Comparison of ENCODE assay signal across 27 mouse cellular contexts in genomic region chr3:121315498-121315897, GRCm38 (mm10). TPM values are rescaled to one million over a fixed set of nuclear protein-coding genes. Genes with fewer than 3 reads are reported as not detected.
DNase-seq lines count a peak whose midpoint lies in the region; ATAC-seq lines count a peak whose summit lies in the region.
"Had no signal": no experiment of that assay in that cellular context is flagged by ENCODE, and none has a peak within 500 bp of the region (broad histone marks: within the 10 kb centered on the region; RNA-seq: fewer than 3 reads in every experiment).

No protein-coding gene starts in this region.

- DNase-seq in embryonic facial prominence, embryonic 14.5 days (ENCODE audit: low spot score): peak; percentile 45
- no peak for DNase-seq in embryonic facial prominence, embryonic 10.5 days (ENCODE audit: low spot score)
- peak; percentile 17 for DNase-seq in heart, embryonic 10.5 days (ENCODE audit: low spot score)
- peak; percentile 57 for DNase-seq in brain, adult 2 months (ENCODE audit: low read depth, low spot score)
- no peak for DNase-seq in embryo, embryonic 10.5 days (ENCODE audit: low spot score)
- no peak for DNase-seq in left cerebral cortex, adult 11 months (ENCODE audit: low spot score)
- DNase-seq: adrenal gland, adult 8-10 months; adrenal gland, postnatal 25 days; cerebellum, adult 18-20 months; cerebellum, adult 9-10 months; cerebellum, postnatal 14 days; gastrocnemius, adult 2 months; gastrocnemius, postnatal 14 days; heart, adult 2 months; heart, postnatal 14 days; heart, postnatal 4 days had no signal

- H3K27ac ChIP-seq in embryonic facial prominence, embryonic 14.5 days (replicated peaks; ENCODE audit: low read depth, low read length): no peak overlapping the region
- no peak overlapping the region for H3K27ac ChIP-seq in embryonic facial prominence, embryonic 10.5 days (replicated peaks)
- no peak overlapping the region for H3K27ac ChIP-seq in heart, embryonic 10.5 days
- H3K27ac ChIP-seq in heart, embryonic 11.5 days (ENCODE audit: low read depth, low read length): no peak overlapping the region
- H3K27ac ChIP-seq: embryonic facial prominence, embryonic 13.5 days; forebrain, embryonic 12.5 days; forebrain, embryonic 15.5 days; gastrocnemius, adult 2 months; heart, adult 2 months; heart, embryonic 13.5 days; hindbrain, embryonic 14.5 days; hindbrain, postnatal 0 days had no signal

- WGBS in embryonic facial prominence, embryonic 14.5 days: 83% methylated on average over 7 of the region's 7 CpGs
- 95% methylated on average over 7 of the region's 7 CpGs for WGBS in embryonic facial prominence, embryonic 10.5 days
- WGBS in heart, embryonic 10.5 days: 96% methylated on average over 7 of the region's 7 CpGs
- 96% methylated on average over 7 of the region's 7 CpGs for WGBS in heart, embryonic 11.5 days (ENCODE audit: insufficient replicate concordance)

- H3K4me2 ChIP-seq in embryonic facial prominence, embryonic 14.5 days (ENCODE audit: low read depth, low read length): no peak overlapping the region
- H3K4me2 ChIP-seq in heart, embryonic 11.5 days: no peak overlapping the region
- H3K4me2 ChIP-seq: embryonic facial prominence, embryonic 13.5 days; forebrain, embryonic 12.5 days; forebrain, embryonic 15.5 days; heart, embryonic 13.5 days; hindbrain, embryonic 14.5 days had no signal

- no peak for ATAC-seq in embryonic facial prominence, embryonic 14.5 days (ENCODE audit: low read depth)
- ATAC-seq in heart, embryonic 11.5 days (replicated peaks; ENCODE audit: insufficient number of reproducible peaks, low FRiP score, low TSS enrichment): no peak
- ATAC-seq in granulocyte monocyte progenitor cell, adult 5-6 weeks (replicated peaks; ENCODE audit: poor library complexity, severe bottlenecking): 0 out of 2 replicates have a peak, but pooled peaks have one; percentile 33
- ATAC-seq: activated CD4-positive, CD25-positive, alpha-beta regulatory T cell, adult 4 months; forebrain, embryonic 15.5 days; hindbrain, postnatal 0 days; inflammation-experienced regulatory T-cells, adult 6 months; intestine, embryonic 16.5 days had no signal

- H3K27me3 ChIP-seq in embryonic facial prominence, embryonic 14.5 days (replicated peaks; ENCODE audit: control insufficient read depth, insufficient read depth, low read length): no peaks in the 10 kb centered on the region
- no peaks in the 10 kb centered on the region for H3K27me3 ChIP-seq in embryonic facial prominence, embryonic 10.5 days (replicated peaks; ENCODE audit: low read depth, poor library complexity, severe bottlenecking)
- H3K27me3 ChIP-seq in heart, embryonic 10.5 days (ENCODE audit: insufficient read depth, poor library complexity, severe bottlenecking): no peaks in the 10 kb centered on the region
- H3K27me3 ChIP-seq in heart, embryonic 11.5 days (ENCODE audit: control insufficient read depth, insufficient read depth, low read length): no peaks in the 10 kb centered on the region
- H3K27me3 ChIP-seq: embryonic facial prominence, embryonic 13.5 days; forebrain, embryonic 12.5 days; forebrain, embryonic 15.5 days; heart, embryonic 13.5 days had no signal

- H3K36me3 ChIP-seq in embryonic facial prominence, embryonic 14.5 days (ENCODE audit: control insufficient read depth, insufficient read depth, low read length): no peaks in the 10 kb centered on the region
- H3K36me3 ChIP-seq in embryonic facial prominence, embryonic 10.5 days (replicated peaks): peaks cover 24% of the 10 kb centered on the region
- H3K36me3 ChIP-seq in heart, embryonic 10.5 days: 0 out of 2 replicates have a peak, but pooled peaks cover 8% of the 10 kb centered on the region
- H3K36me3 ChIP-seq in heart, embryonic 11.5 days (ENCODE audit: control insufficient read depth, insufficient read depth, low read length): 0 out of 2 replicates have a peak, but pooled peaks cover 3% of the 10 kb centered on the region
- H3K36me3 ChIP-seq: forebrain, embryonic 12.5 days; forebrain, embryonic 15.5 days had no signal

- H3K9me3 ChIP-seq in embryonic facial prominence, embryonic 14.5 days (ENCODE audit: control insufficient read depth, low read length): no peaks in the 10 kb centered on the region
- no peaks in the 10 kb centered on the region for H3K9me3 ChIP-seq in embryonic facial prominence, embryonic 10.5 days
- no peaks in the 10 kb centered on the region for H3K9me3 ChIP-seq in heart, embryonic 10.5 days
- H3K9me3 ChIP-seq in heart, embryonic 11.5 days (replicated peaks; ENCODE audit: control insufficient read depth, low read length): no peaks in the 10 kb centered on the region
- H3K9me3 ChIP-seq: embryonic facial prominence, embryonic 13.5 days; forebrain, embryonic 12.5 days; forebrain, embryonic 15.5 days had no signal

- H3K4me3 ChIP-seq in embryonic facial prominence, embryonic 14.5 days (ENCODE audit: low read depth, low read length): no peak overlapping the region
- H3K4me3 ChIP-seq in embryonic facial prominence, embryonic 10.5 days: no peak overlapping the region
- no peak overlapping the region for H3K4me3 ChIP-seq in heart, embryonic 10.5 days
- no peak overlapping the region for H3K4me3 ChIP-seq in heart, embryonic 11.5 days (ENCODE audit: low read depth, low read length)
- H3K4me3 ChIP-seq: embryonic facial prominence, embryonic 13.5 days; forebrain, embryonic 12.5 days; forebrain, embryonic 15.5 days; gastrocnemius, adult 2 months; heart, adult 2 months; heart, embryonic 13.5 days had no signal

- no peak overlapping the region for H3K9ac ChIP-seq in embryonic facial prominence, embryonic 14.5 days (ENCODE audit: low read depth, low read length)
- no peak overlapping the region for H3K9ac ChIP-seq in heart, embryonic 11.5 days (ENCODE audit: low read depth, low read length)
- H3K9ac ChIP-seq: embryonic facial prominence, embryonic 13.5 days; forebrain, embryonic 12.5 days; forebrain, embryonic 15.5 days; heart, embryonic 13.5 days; hindbrain, embryonic 14.5 days had no signal

- no peaks in the 10 kb centered on the region for H3K4me1 ChIP-seq in embryonic facial prominence, embryonic 14.5 days (ENCODE audit: control insufficient read depth, insufficient read depth, low read length)
- H3K4me1 ChIP-seq in embryonic facial prominence, embryonic 10.5 days: peaks cover 8% of the 10 kb centered on the region
- H3K4me1 ChIP-seq in heart, embryonic 10.5 days: peaks cover 11% of the 10 kb centered on the region; the same call in 1 of the 2 replicates
- no peaks in the 10 kb centered on the region for H3K4me1 ChIP-seq in heart, embryonic 11.5 days (ENCODE audit: control insufficient read depth, insufficient read depth, low read length)
- H3K4me1 ChIP-seq: forebrain, embryonic 15.5 days; heart, embryonic 13.5 days had no signal

RNA-seq across cellular contexts. Expression of gene Alg14, which starts 23.9 kb away (rescaled TPM):
- 38.8 and 49.6 TPM in 2 replicates for polyA plus RNA-seq in embryonic facial prominence, embryonic 14.5 days (2014; fragmentation: Nextera tagmentation; extraction: Ambion mirVana)
- polyA plus RNA-seq in embryonic facial prominence, embryonic 10.5 days (2016; fragmentation: Nextera tagmentation; extraction: Ambion mirVana): 30.7 and 34.3 TPM in 2 replicates
- polyA plus RNA-seq in heart, embryonic 10.5 days (2016; fragmentation: Nextera tagmentation; extraction: Ambion mirVana): 40.1 and 44.5 TPM in 2 replicates
- polyA plus RNA-seq in heart, embryonic 11.5 days (2014; fragmentation: Nextera tagmentation; extraction: Ambion mirVana): 38.2 and 42.2 TPM in 2 replicates
- total RNA-seq in granulocyte monocyte progenitor cell, adult 5-6 weeks (2014; fragmentation: Nextera tagmentation): 20.4 and 28.5 TPM in 2 replicates
- 8.4 and 13.0 TPM in 2 replicates for total RNA-seq in granulocyte monocyte progenitor cell, adult 5-6 weeks (2017)

RNA-seq across cellular contexts. Expression of gene Tmem56, which starts 32.6 kb away (rescaled TPM):
- 1.6 and 3.0 TPM in 2 replicates for polyA plus RNA-seq in embryonic facial prominence, embryonic 14.5 days (2014; fragmentation: Nextera tagmentation; extraction: Ambion mirVana)
- 0.81 and 0.84 TPM in 2 replicates for polyA plus RNA-seq in embryonic facial prominence, embryonic 10.5 days (2016; fragmentation: Nextera tagmentation; extraction: Ambion mirVana)
- polyA plus RNA-seq in heart, embryonic 10.5 days (2016; fragmentation: Nextera tagmentation; extraction: Ambion mirVana): 3.0 and 3.5 TPM in 2 replicates
- polyA plus RNA-seq in heart, embryonic 11.5 days (2014; fragmentation: Nextera tagmentation; extraction: Ambion mirVana): 1.8 and 2.5 TPM in 2 replicates
- 0.04 TPM in 1 of 2 replicates, not detected in the other for total RNA-seq in granulocyte monocyte progenitor cell, adult 5-6 weeks (2014; fragmentation: Nextera tagmentation)
- 0.04 and 0.21 TPM in 2 replicates for total RNA-seq in granulocyte monocyte progenitor cell, adult 5-6 weeks (2017)
- polyA plus RNA-seq: inflammation-experienced regulatory T-cells, adult 6 months had no signal

Comparison
In these comparisons a context has a peak if more than half of its experiments do, and no peak if none do; other contexts are left out.
1. DNase-seq: peak in embryonic facial prominence, embryonic 14.5 days (single experiment), heart, embryonic 10.5 days (single experiment) and brain, adult 2 months (single experiment); none in embryonic facial prominence, embryonic 10.5 days (single experiment), embryo, embryonic 10.5 days (single experiment) and left cerebral cortex, adult 11 months (single experiment).